Mouse (Mus musculus) kidney, postnatal 10 days (tissue): ENCODE measurements around the gene AY761185.
"Not testable (repeated sequence)": the region's sequence is repeated elsewhere in the genome, so short reads cannot be mapped to it uniquely, and the experiment has no call there.

Source experiments
- DNase-seq: peaks from one replicate; pipeline ENCODE4 v3.0.0; 2021; ENCODE audit warnings: mixed read lengths

Gene AY761185

GRCm38 (mm10) chr8:20944610-20945009, at the start of gene AY761185:
TSS of gene AY761185 (minus strand) at chr8:20944710.
- no peak for DNase-seq

- DNase-seq, result not testable (repeated sequence)
Measured at GRCm38 (mm10) chr8:20994042-20994441, 49.5 kb upstream of the AY761185 start.

- DNase-seq, result no peak
Measured at GRCm38 (mm10) chr8:20979846-20980245, 35.3 kb upstream of the AY761185 start.

- no peak for DNase-seq
Measured at GRCm38 (mm10) chr8:20964531-20964930, 20.0 kb upstream of the AY761185 start.

GRCm38 (mm10) chr8:20921971-20922370, 22.5 kb downstream of the AY761185 start, which contains the start of gene Gm6040:
TSS of gene Gm6040 (minus strand) at chr8:20922071.
- no peak for DNase-seq

GRCm38 (mm10) chr8:20912288-20912687, 32.2 kb downstream of the AY761185 start:
- no peak for DNase-seq

GRCm38 (mm10) chr8:20908256-20908655, 36.3 kb downstream of the AY761185 start:
- no peak for DNase-seq

GRCm38 (mm10) chr8:20907119-20907518, 37.4 kb downstream of the AY761185 start:
- DNase-seq, result no peak

- no peak for DNase-seq
Measured at GRCm38 (mm10) chr8:20902527-20902926, 42.0 kb downstream of the AY761185 start, which contains the start of gene Gm15056. TSS of gene Gm15056 (minus strand) at chr8:20902627.
